Mouse (Mus musculus): ENCODE results near the gene Klrb1. TPM values are rescaled to one million over a fixed set of nuclear protein-coding genes. Genes with fewer than 3 reads are reported as not detected.
A peak's percentile ranks its signal among the peaks of the same experiment; 100 is the strongest.
"Not testable (repeated sequence)": the region's sequence is repeated elsewhere in the genome, so short reads cannot be mapped to it uniquely, and the experiment has no call there.

The Klrb1 gene
- polyA plus RNA-seq, 1 experiment from 2014 or later = not detected

DNA sequence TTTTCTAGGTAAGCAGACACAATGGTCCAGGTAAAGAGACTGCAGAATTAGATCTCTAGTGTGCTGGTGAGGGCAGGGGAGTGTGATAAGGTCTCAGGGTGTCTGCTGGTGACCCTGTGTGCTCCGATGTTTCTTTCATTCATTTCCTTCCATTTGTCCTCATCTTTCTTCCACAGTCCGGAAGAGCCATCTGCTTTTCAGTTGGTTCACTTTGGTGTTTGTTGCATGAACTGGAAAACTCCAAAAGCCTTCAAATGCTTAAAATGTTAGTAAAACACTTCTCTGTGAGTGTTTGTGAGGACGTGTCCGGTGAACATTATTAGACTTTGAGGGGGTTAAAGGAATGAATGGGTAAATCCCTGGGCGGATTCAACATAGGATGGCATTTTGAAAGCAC is 38.3 kb upstream of the Klrb1 start:
- WGBS = 44% methylated on average over 5 of the region's 5 CpGs

DNA sequence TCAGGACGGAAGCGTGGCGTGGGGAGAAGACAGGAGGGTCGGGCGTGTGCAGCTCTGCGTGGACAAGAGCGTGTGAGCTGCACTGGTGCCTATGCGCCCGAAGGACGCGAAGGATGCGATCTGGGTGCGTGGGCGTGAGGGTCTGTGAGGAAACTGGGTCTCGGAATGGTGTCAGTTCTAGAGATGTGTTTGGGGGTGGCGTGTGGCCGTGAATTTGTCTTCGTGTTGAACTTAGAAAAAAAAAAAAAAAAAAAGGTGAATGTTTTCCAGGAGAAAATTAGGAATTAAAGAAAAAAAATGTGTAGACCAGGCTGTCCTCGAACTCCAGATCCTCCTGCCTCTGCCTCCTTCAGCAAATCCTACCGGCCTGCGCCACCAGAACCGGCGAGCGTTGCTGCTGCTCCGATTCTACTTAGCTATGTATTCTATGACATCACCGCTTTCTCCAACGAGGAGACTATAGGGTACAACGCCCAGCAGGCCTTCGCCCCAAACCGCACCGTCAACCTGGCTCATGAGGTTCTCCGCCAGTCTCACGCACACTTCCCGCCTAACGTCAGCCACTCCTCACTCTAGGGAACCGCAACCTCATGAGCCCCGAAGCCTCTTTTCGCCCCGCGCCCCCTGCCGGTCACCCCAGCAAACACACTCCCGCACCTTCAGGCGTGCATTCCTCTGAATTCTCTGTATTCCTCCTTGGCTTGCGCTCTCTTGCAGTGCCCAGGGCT is 37.7 kb upstream of the Klrb1 start:
- H3K9me3 ChIP-seq (replicated peaks; ENCODE audit: control insufficient read depth, low read length); H3K36me3 ChIP-seq (ENCODE audit: control insufficient read depth, insufficient read depth, low read length); H3K27me3 ChIP-seq (replicated peaks; ENCODE audit: control insufficient read depth, insufficient read depth, low read length); H3K4me1 ChIP-seq (ENCODE audit: control insufficient read depth, insufficient read depth, low read length): not testable (repeated sequence)
- peak overlapping the region; percentile 70 for H3K9ac ChIP-seq (ENCODE audit: low read length)
- H3K4me2 ChIP-seq (ENCODE audit: low read length) = peak overlapping the region; percentile 38
- peak overlapping the region; percentile 57 for H3K4me3 ChIP-seq (ENCODE audit: low read depth, low read length)
- DNase-seq (ENCODE audit: low spot score) = peak; percentile 91
- ATAC-seq = peak; percentile 78
- H3K27ac ChIP-seq (ENCODE audit: low read depth, low read length) = peak overlapping the region; percentile 82
- under 1% methylated on average over 44 of the region's 44 CpGs for WGBS

More for the DNA sequence above, 38.3 kb upstream of the Klrb1 start:
- Histone ChIP-seq H3K4me3 (ENCODE audit: low read depth, low read length) (peak overlapping the region; percentile 57), H3K36me3 (ENCODE audit: control insufficient read depth, insufficient read depth, low read length) (no peaks in the 10 kb centered on the region), H3K9ac (ENCODE audit: low read length) (peak overlapping the region; percentile 50), H3K4me2 (ENCODE audit: low read length) (peak overlapping the region; percentile 38), H3K27me3 (replicated peaks; ENCODE audit: control insufficient read depth, insufficient read depth, low read length) (no peaks in the 10 kb centered on the region), H3K9me3 (replicated peaks; ENCODE audit: control insufficient read depth, low read length) (no peaks in the 10 kb centered on the region), H3K27ac (ENCODE audit: low read depth, low read length) (peak overlapping the region; percentile 65; the same call in 1 of the 2 replicates), H3K4me1 (ENCODE audit: control insufficient read depth, insufficient read depth, low read length) (no peaks in the 10 kb centered on the region; the same call in 1 of the 2 replicates)
- ATAC-seq = no peak
- no peak for DNase-seq (ENCODE audit: low spot score)

DNA sequence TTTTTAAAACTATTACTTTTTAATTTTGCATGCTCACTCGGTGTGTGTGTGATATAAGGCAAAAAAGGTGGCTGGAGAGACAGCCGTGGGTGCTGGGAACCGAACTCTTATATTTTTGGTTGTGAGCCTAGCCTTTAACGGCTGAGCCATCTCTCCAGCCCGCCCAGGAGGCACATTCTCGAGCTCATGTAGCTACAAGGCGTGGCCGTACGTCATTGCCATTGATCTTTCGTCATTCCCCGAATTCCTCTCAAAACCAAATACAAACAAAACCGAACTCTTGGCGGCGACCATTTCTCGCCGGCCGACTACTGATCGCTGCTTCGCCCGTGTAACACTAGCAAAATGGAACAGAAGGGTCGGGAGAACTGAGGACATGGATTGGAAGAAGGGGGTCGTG is 37.2 kb upstream of the Klrb1 start:
- peak; percentile 89 for DNase-seq (ENCODE audit: low spot score)

DNA sequence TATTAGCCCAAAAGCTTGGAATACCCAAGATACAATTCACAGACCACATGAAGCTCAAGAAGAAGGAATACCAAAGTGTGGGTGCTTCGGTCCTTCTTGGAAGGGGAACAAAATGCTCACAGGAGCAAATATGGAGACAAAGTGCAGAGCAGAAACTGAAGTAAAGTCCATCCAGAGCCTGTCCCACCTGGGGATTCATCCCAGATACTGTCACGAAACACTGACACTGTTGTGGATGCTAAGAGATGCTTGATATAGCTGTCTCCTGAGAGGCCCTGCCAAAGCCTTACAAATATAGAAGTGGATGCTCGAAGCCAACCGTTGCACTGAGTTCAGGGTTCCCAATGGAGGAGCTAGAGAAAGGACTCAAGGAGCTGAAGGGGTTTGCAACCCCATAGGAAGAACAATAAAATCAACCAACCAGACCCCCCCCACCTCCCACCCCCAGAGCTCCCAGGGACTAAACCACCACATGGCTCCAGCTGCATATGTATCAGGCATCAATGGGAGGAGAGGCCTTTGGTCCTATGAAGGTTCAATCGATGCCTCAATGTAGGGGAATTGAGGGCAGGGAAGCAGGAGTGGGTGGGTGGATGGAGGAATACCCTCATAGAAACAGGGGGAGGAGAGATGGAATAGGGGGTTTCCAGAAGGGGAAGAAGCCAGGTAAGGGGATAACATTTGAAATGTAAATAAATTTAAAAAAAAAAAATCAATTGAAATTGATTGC is 36.5 kb upstream of the Klrb1 start:
- peak overlapping the region; percentile 28; the same call in 1 of the 2 replicates for H3K4me2 ChIP-seq (ENCODE audit: low read length)
- H3K9me3 ChIP-seq (replicated peaks; ENCODE audit: control insufficient read depth, low read length) = no peaks in the 10 kb centered on the region
- no peaks in the 10 kb centered on the region; the same call in 1 of the 2 replicates for H3K4me1 ChIP-seq (ENCODE audit: control insufficient read depth, insufficient read depth, low read length)
- H3K4me3 ChIP-seq (ENCODE audit: low read depth, low read length) = 0 out of 2 replicates have a peak overlapping the region, but pooled peaks have one; percentile 57
- 78% methylated on average over 5 of the region's 5 CpGs for WGBS
- no peaks in the 10 kb centered on the region for H3K36me3 ChIP-seq (ENCODE audit: control insufficient read depth, insufficient read depth, low read length)
- DNase-seq (ENCODE audit: low spot score) = no peak
- H3K9ac ChIP-seq (ENCODE audit: low read length) = no peak overlapping the region
- no peak overlapping the region for H3K27ac ChIP-seq (ENCODE audit: low read depth, low read length)
- no peak for ATAC-seq
- no peaks in the 10 kb centered on the region for H3K27me3 ChIP-seq (replicated peaks; ENCODE audit: control insufficient read depth, insufficient read depth, low read length)

More for the DNA sequence above, 37.2 kb upstream of the Klrb1 start:
- under 1% methylated on average over 22 of the region's 22 CpGs for WGBS
- Histone ChIP-seq H3K4me3 (ENCODE audit: low read depth, low read length) (peak overlapping the region; percentile 57), H3K9ac (ENCODE audit: low read length) (peak overlapping the region; percentile 70), H3K4me2 (ENCODE audit: low read length) (peak overlapping the region; percentile 28), H3K27ac (ENCODE audit: low read depth, low read length) (peak overlapping the region; percentile 82)
- ATAC-seq = peak; percentile 50
- H3K9me3 ChIP-seq (replicated peaks; ENCODE audit: control insufficient read depth, low read length); H3K36me3 ChIP-seq (ENCODE audit: control insufficient read depth, insufficient read depth, low read length); H3K4me1 ChIP-seq (ENCODE audit: control insufficient read depth, insufficient read depth, low read length); H3K27me3 ChIP-seq (replicated peaks; ENCODE audit: control insufficient read depth, insufficient read depth, low read length): not testable (repeated sequence)

DNA sequence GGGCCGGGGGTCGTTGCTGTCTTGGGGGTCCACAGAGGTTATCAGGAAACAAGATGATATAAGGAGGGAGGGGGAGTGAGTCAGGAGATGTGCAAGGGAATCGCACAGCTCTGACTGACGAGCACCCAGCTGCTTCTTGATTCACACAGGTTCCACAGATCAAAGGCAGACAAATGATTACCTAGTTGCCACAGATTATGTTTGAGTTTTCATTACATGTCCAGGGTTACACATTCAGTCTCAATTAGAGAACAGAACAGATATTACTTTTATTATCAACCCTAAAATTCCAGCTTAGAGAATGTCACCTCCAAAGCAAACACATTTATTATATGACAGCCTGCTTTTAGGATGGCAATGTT is 32.5 kb upstream of the Klrb1 start:
- H3K27me3 ChIP-seq (replicated peaks; ENCODE audit: control insufficient read depth, insufficient read depth, low read length); H3K4me2 ChIP-seq (ENCODE audit: low read length); H3K9me3 ChIP-seq (replicated peaks; ENCODE audit: control insufficient read depth, low read length); H3K36me3 ChIP-seq (ENCODE audit: control insufficient read depth, insufficient read depth, low read length); ATAC-seq; H3K27ac ChIP-seq (ENCODE audit: low read depth, low read length); H3K4me3 ChIP-seq (ENCODE audit: low read depth, low read length); H3K4me1 ChIP-seq (ENCODE audit: control insufficient read depth, insufficient read depth, low read length); DNase-seq (ENCODE audit: low spot score); H3K9ac ChIP-seq (ENCODE audit: low read length): not testable (repeated sequence)
- WGBS = 72% methylated on average over 4 of the region's 4 CpGs

DNA sequence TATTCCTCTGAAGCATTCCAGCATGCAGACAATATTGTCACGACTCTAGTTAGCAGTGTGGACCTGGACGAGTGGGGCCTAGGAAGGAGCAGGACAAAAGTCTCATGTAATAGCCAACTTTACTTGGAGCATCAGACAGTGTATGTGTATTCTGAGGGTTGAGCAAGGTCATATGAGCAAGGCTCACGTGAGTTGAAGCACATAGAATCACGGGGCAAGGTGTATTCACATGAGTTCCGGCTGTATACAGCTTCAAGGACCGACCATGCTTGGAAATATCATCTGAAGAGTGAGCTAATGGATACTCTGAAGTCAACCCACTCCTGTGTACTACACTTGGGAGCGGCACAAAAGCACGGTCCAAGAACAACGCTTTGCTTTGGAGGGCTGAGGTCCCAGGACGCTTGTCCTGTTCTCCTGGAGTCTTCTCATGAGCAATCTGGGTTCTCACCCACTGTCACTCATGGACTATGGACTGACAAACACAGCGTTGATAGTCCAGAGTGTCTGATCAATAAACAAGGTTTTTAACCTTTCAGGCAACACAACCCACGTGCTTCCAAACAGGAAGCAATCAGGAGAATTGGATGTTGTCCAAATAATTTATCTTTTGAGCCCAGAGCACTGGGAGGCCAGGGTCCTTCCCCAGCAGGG is 32.0 kb upstream of the Klrb1 start:
- ATAC-seq; H3K9ac ChIP-seq (ENCODE audit: low read length); H3K36me3 ChIP-seq (ENCODE audit: control insufficient read depth, insufficient read depth, low read length); DNase-seq (ENCODE audit: low spot score); H3K4me3 ChIP-seq (ENCODE audit: low read depth, low read length); H3K9me3 ChIP-seq (replicated peaks; ENCODE audit: control insufficient read depth, low read length); H3K27ac ChIP-seq (ENCODE audit: low read depth, low read length); H3K27me3 ChIP-seq (replicated peaks; ENCODE audit: control insufficient read depth, insufficient read depth, low read length); H3K4me2 ChIP-seq (ENCODE audit: low read length); H3K4me1 ChIP-seq (ENCODE audit: control insufficient read depth, insufficient read depth, low read length): not testable (repeated sequence)
- 79% methylated on average over 12 of the region's 12 CpGs for WGBS

DNA sequence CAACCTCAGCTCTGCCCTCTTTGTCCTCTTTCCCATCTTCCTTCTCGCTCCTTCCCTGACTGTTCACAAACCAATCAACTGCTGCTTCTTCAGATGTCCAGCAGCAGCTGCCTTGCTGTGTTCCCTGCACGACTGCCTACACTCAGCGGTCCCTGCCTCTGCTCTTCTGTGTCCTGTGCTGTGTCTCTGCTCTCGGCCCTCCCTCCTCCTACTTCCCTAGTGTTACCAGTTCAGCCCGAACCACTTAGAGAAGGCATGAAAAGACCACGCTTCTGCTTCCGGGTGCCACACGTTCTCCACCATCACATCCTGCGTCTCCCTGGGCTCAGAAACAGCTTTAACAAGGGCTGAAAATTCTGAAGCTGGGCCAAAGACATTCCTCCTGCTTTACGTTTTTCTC is 31.4 kb upstream of the Klrb1 start:
- H3K4me3 ChIP-seq (ENCODE audit: low read depth, low read length); H3K36me3 ChIP-seq (ENCODE audit: control insufficient read depth, insufficient read depth, low read length); H3K4me2 ChIP-seq (ENCODE audit: low read length); H3K27ac ChIP-seq (ENCODE audit: low read depth, low read length); H3K9me3 ChIP-seq (replicated peaks; ENCODE audit: control insufficient read depth, low read length); H3K27me3 ChIP-seq (replicated peaks; ENCODE audit: control insufficient read depth, insufficient read depth, low read length); H3K4me1 ChIP-seq (ENCODE audit: control insufficient read depth, insufficient read depth, low read length); H3K9ac ChIP-seq (ENCODE audit: low read length): not testable (repeated sequence)
- DNase-seq (ENCODE audit: low spot score) = peak; percentile 13
- peak; percentile 75 for ATAC-seq
- WGBS = 41% methylated on average over 10 of the region's 10 CpGs

DNA sequence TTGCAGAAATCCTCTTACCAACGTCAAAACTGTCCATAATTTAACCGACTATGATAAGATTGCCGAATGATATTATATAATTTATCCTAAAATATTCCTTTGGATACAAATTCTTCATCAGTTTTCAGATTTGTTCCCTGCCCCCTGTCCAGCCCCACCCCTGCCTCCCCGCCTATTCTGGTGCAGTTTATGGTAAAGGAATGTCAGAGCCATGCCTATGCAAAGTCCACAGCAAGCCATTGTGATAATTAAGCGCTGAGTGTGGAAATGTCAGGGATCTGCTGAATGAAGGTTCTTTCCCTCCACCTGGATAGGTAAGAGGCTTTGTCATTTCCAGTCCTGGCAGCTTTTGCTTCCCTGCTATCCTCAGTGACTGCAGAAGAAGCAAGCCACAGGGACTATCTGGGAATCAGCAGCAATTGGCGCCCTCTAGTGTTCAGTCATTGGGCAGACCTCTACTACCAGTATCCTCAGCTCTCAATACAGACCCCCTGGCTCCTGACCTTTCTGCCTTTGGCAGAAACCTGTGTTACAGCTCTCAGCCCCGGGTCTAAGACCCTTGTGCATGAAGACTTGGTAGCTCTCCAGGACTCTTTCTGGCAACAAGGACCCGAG is 30.9 kb upstream of the Klrb1 start:
- H3K4me2 ChIP-seq (ENCODE audit: low read length); H3K27ac ChIP-seq (ENCODE audit: low read depth, low read length): not testable (repeated sequence)

More for the DNA sequence above, 30.9 kb upstream of the Klrb1 start:
- not testable (repeated sequence) for H3K4me1 ChIP-seq (ENCODE audit: control insufficient read depth, insufficient read depth, low read length); H3K4me3 ChIP-seq (ENCODE audit: low read depth, low read length); H3K36me3 ChIP-seq (ENCODE audit: control insufficient read depth, insufficient read depth, low read length); H3K27me3 ChIP-seq (replicated peaks; ENCODE audit: control insufficient read depth, insufficient read depth, low read length); H3K9ac ChIP-seq (ENCODE audit: low read length); H3K9me3 ChIP-seq (replicated peaks; ENCODE audit: control insufficient read depth, low read length)
- ATAC-seq (peak; percentile 96), DNase-seq (ENCODE audit: low spot score) (peak; percentile 88)
- WGBS = 43% methylated on average over 7 of the region's 8 CpGs
